Mouse (Mus musculus): ENCODE results near the gene Mthfd2l. TPM values are rescaled to one million over a fixed set of nuclear protein-coding genes. Genes with fewer than 3 reads are reported as not detected.

The Mthfd2l gene
- polyA plus RNA-seq, 1 experiment from 2014 or later = 58.7 TPM

Other genes with a start within 250 kb of the Mthfd2l start
- gene Cxcl5, start 171.8 kb upstream of the Mthfd2l start, polyA plus RNA-seq (2015; fragmentation: Nextera tagmentation; extraction: Ambion mirVana) = 0.12 and 0.14 TPM in 2 replicates
- gene Ppbp, start 162.6 kb upstream of the Mthfd2l start, polyA plus RNA-seq (2015; fragmentation: Nextera tagmentation; extraction: Ambion mirVana) = 0.79 and 1.4 TPM in 2 replicates
- 27.8 and 43.3 TPM in 2 replicates for gene Pf4, start 158.7 kb upstream of the Mthfd2l start, polyA plus RNA-seq (2015; fragmentation: Nextera tagmentation; extraction: Ambion mirVana)
- gene Cxcl3, start 145.0 kb upstream of the Mthfd2l start, polyA plus RNA-seq (2015; fragmentation: Nextera tagmentation; extraction: Ambion mirVana) = 0.28 TPM in 1 of 2 replicates, not detected in the other
- not detected in 2 replicates for gene Cxcl15, start 136.6 kb upstream of the Mthfd2l start, polyA plus RNA-seq (2015; fragmentation: Nextera tagmentation; extraction: Ambion mirVana)
- 0.17 TPM in 1 of 2 replicates, not detected in the other for gene Cxcl1, start 39.9 kb upstream of the Mthfd2l start, polyA plus RNA-seq (2015; fragmentation: Nextera tagmentation; extraction: Ambion mirVana)
- gene Cxcl2, start 27.2 kb upstream of the Mthfd2l start, polyA plus RNA-seq (2015; fragmentation: Nextera tagmentation; extraction: Ambion mirVana) = not detected in 2 replicates
- gene Epgn, start 96.3 kb downstream of the Mthfd2l start, polyA plus RNA-seq (2015; fragmentation: Nextera tagmentation; extraction: Ambion mirVana) = 0.31 TPM in 1 of 2 replicates, not detected in the other
- gene Ereg, start 143.5 kb downstream of the Mthfd2l start, polyA plus RNA-seq (2015; fragmentation: Nextera tagmentation; extraction: Ambion mirVana) = not detected in 2 replicates
- gene Areg, start 208.5 kb downstream of the Mthfd2l start, polyA plus RNA-seq (2015; fragmentation: Nextera tagmentation; extraction: Ambion mirVana) = not detected in 2 replicates

Measured in forebrain, embryonic 16.5 days (tissue).